Mouse (Mus musculus) erythroblast, adult 5-6 weeks (primary cell): Measurements from ENCODE around the gene Pank4. TPM values are rescaled to one million over a fixed set of nuclear protein-coding genes. Genes with fewer than 3 reads are reported as not detected.

ENCODE experiments used
- ATAC-seq: replicated peaks from 2 replicates; pipeline ENCODE4 v1.8.0; 2016; ENCODE audit warnings: moderate number of reproducible peaks, mild to moderate bottlenecking, moderate TSS enrichment, inconsistent platforms; ENCODE audit not compliant: poor library complexity, low FRiP score, severe bottlenecking
- total RNA-seq, 2 experiments: library from RNA; stranded (forward) in 1 of 2; stranded (reverse) in 1 of 2; fragments of 150-400 nt in 1 of 2; fragments of 200-764, 138-1000 nt in 1 of 2; gene quantifications; 2 replicates each; pipeline versions ENCODE4 v1.2.3 to v1.2.4; 2015 to 2017; ENCODE audit warnings: low replicate concordance in 2 of 2

Gene Pank4
- total RNA-seq, 2 experiments from 2014 or later = 11.1 to 11.7 TPM

DNA sequence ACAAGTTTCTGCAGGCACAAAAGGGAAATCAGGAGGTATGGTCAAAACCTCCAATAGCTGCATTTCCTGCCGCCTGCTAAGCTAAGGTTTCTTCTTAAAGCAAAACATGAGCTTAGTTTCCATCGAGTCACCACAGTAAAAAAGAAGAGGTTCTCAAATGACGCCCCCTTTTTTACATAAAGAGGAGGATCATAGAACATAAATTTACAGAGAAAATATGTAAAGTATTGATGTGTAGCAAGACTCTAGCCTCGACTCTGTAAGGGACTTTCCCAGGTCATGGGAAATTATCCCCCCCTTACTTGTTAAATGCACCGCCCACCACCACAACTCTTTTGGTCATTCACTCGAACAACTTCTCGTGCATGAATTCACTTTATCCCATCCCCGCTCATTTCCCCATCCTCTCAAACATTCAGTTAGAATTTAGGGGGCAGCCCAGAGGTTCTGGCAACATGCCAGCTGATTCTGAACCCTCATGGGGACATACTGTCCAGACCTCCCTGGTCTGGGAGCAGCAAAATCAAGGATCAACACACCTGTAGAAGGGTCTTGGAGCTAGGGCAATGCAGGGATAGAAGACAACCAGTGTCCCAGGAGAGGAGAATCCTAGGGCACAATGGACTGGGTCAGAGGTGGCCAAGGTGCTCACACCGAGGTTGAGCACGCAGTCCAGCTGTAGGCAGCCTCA lies 21.1 kb upstream of the Pank4 start:
- no peak for ATAC-seq

DNA sequence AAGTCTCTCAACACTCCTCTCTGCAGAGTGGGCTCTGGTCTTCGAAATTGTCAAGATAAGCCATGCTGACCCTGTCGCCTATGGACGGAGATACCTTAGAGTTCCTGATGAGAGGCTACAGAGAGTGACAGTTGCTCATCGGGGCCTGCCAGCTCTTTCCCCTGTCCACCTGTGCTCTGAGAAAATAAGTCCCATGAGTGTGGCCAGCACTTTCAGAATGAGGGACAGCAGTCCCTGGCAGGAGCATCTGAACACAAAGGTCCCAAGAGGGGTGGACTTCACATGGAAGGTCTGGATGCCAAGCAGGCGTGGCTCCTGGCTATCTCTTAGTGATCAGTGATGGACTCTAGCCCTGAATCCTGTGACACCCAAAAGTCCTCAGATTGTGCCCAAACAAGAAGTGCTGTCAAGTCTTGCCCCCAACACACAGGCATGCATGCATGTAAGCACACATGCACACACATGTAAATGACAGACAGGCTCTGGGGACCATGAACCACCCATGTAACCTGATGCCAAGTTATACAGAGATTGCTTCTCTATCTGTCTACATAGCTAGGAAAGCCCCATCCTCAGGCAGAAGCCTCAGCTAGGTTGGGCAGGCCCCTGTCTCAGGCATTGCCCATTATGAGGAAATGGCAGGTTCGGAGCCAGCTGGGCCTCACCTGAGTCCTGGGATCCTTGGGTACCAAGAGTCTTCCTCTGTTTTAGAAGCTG lies 20.4 kb upstream of the Pank4 start:
- no peak for ATAC-seq

DNA sequence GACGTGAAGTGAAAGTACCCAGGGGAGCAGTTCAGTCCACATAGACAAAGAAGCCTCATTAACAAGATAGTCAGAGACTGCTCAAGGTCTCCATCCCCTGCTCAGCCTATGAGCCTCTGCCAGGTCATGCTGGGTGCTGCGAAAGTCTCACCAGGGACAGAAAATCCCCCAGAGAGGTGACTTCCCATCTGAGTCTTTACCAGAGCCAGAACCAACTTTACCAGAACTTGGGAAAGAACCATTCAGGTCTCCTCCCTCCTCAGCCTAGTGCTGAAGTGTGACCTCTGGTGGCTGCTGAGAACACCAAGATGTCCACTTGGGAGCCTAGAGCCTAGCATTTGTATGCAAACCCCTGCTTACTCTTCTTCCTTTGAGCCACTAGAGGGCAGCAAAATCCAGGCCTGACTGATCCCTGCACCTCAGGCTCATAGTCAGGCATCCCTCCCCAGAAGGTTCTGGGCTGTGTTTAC lies 19.8 kb upstream of the Pank4 start:
- ATAC-seq = peak; percentile 96

GRCm38 (mm10) chr4:154946319-154946718 lies 17.6 kb upstream of the Pank4 start:
- no peak for ATAC-seq

- ATAC-seq = no peak
These were observed 15.6 kb upstream of the Pank4 start for GRCm38 (mm10) chr4:154948066-154948939.

DNA sequence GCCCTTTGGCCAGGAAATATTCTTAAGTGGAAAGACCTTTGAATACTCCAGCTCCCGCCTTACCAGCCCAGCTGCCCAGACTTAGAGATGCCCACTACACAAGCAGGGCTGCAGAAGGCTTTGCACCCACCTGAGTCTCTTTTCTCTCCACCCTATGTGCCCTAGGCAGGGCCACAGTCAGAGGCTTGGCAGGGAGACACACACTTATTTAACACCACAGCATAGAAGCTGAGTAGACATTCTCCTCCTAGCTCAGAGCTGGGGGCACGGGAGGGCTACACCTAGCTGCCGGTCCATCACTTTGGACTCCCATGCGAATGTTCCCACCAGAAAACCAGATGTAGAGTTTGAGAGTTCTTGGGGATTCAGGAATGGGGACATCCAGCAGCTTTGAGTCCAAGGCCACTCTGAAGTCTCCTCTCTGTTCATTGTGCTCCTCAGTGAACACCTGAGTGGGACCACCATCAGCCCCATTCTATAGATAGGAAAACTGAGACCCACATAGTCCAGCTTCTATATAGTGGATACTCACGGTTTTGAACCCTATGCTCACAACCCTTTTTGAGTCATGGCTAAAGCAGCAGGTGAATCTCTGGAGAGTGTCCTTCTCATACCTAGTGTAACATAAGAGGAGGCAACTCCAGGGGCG lies 14.9 kb upstream of the Pank4 start:
- ATAC-seq = no peak

DNA sequence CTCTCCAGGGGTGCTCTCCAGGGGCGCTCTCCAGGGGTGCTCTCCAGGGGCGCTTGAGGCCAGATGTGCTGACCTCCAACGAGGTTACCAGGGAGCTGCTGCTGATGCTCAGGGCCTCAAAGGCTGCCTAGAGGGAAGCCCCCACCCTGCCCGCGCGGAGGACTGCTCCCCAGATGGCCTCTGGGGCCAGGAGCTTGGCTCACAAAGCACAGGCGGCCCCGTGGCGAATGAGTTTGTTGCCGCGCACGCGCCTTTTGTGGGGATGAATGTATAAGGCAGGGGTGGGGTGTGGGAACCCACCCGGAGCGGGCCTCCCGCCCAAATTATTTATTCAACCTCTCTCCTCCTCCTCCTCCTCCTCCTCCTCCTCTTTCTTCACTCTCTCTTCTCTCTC lies 14.3 kb upstream of the Pank4 start:
- ATAC-seq = no peak

DNA sequence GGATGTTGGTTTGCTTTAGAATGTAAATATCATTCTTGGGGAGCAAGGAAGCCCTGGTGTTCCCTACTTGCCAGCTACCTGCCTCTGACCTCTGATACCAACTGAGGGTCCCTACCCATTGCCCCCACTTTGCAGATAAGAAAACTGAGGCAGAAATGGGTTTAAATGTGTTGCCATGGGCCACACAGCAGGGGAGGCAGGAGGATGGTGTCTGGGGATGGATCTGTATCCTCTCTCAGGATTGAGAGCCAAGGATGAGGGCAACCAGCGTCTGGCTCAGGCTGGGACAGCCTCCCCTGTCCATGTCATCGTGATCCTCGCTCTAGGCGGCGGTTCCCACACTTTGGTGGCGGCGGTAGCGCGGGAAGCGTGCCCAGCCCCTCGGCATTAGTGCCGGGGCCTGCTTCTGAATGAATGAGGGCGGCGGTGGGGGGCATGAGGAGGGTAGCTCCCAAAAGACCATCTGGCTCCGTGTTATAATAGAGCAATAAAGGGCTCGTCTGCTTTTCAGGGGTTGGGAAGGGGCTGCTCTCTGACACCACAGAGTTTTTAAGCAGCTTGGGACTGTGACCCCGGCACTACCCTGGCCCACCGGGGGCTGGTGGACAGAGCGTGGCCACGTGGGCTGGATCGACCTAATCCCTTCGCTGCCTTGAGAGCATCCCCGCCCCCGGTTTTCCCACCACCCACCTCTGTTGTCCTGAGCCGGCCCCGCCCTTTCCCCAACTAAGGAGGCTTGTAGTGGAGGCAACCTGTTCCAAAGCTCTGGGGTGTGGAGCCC lies 11.3 kb upstream of the Pank4 start:
- no peak for ATAC-seq

GRCm38 (mm10) chr4:154956604-154957003 lies 7.3 kb upstream of the Pank4 start:
- ATAC-seq = no peak

DNA sequence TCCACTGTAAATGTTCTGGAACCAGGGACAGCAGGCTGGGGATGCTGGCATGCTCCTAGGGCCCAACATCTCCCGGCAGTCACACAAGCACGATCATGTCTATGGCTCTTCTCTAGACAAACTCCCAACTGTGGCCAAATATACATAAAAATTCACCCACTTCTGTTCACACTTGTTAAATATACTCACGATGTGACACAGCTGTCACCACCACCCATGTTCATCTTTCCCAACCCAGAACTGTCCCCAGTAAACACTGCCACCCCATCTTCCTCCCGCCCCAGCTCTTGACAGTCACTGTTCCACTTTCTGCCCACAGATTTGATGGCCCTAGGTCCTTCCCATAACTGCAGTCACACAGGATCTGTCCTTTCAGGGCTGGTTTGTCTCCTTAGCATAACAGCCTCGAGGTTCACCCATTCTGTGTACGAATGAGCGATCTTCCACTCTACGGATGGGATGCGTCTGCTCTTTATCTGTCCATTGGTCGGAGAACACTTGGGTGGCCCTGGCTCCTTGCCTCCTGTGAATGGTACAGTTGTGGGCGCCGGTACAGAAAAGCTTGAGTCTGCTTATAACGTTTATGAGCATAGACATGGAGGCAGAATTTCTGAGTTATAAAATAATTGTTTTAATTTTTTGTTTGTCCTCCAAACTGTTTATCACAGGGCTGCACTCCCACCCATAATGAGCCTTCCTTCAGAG lies 6.5 kb upstream of the Pank4 start:
- no peak for ATAC-seq

DNA sequence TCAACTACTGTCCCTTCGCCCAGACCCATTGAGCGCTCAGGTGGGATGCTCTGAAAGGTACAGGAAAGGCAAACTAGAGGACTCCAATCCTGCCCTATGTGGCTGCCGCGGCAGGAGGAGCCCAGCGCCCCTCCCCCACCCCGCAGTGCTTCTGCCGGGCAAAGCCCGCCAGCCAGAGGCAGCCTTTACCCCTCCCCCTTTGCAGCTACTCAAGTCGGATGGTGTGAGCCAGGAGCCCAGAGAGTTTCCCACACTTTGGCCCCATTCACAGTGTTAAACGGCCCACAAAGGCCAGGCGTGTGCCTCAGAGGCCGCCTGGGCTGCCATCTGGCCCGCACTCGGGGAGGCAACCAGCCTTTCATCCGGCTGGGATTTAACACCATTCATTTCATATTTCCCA lies 5.8 kb upstream of the Pank4 start:
- no peak for ATAC-seq

DNA sequence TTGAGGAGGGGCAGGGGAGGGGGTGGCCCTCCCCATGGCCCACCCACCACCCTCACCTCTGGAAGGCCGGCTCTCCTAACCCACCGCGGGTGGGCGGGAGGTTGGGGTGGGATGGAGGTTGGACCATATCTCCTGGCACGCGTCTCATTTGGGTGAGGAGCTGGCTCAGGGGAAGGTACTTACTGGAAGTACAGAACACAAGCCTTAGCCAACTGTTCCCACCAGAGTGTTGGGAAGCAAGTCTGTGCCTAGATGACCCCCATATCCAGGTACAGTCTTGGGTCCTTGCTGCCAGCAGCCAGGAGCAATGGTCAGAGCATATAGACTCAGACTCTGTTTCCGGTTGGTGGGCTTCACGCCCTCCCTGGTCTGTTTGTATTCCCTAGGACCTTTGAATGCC lies 5.3 kb upstream of the Pank4 start:
- no peak for ATAC-seq

- no peak for ATAC-seq
These were observed 3.8 kb upstream of the Pank4 start for GRCm38 (mm10) chr4:154960021-154960689.

- ATAC-seq = no peak
These were observed 3.2 kb upstream of the Pank4 start, which contains the start of gene Hes5 for GRCm38 (mm10) chr4:154960690-154961225. Gene Hes5 (plus strand): TSS chr4:154960923.

DNA sequence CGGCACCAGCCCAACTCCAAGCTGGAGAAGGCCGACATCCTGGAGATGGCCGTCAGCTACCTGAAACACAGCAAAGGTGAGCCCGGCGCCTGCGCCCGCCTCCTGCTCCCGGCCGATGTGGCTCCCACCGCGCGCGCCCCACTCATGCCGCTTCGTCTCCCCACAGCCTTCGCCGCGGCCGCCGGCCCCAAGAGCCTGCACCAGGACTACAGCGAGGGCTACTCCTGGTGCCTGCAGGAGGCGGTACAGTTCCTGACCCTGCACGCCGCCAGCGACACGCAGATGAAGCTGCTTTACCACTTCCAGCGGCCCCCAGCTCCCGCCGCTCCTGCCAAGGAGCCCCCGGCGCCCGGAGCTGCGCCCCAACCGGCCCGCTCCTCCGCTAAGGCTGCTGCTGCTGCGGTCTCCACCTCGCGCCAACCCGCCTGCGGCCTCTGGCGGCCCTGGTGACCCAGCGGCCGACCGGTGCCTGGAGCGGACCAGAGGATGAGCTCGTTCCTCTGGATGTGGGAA lies 2.6 kb upstream of the Pank4 start:
- no peak for ATAC-seq

- no peak for ATAC-seq
These were observed 2.0 kb upstream of the Pank4 start for GRCm38 (mm10) chr4:154961911-154962310.

- ATAC-seq = no peak
These were observed 1.2 kb upstream of the Pank4 start for GRCm38 (mm10) chr4:154962683-154963082.
